Mouse (Mus musculus) thymus, postnatal 25 days (tissue): Measurements from ENCODE around the gene Lrrc4b.

Experiments
- DNase-seq: peaks from one replicate; pipeline ENCODE4 v3.0.0; 2022

Lrrc4b gene

GRCm38 (mm10) chr7:44437188-44437587, 8.4 kb downstream of the Lrrc4b start:
- no peak for DNase-seq

GRCm38 (mm10) chr7:44437933-44438332, 9.1 kb downstream of the Lrrc4b start:
- no peak for DNase-seq

- DNase-seq = no peak
Observed at GRCm38 (mm10) chr7:44439696-44440095, 10.9 kb downstream of the Lrrc4b start.

- no peak for DNase-seq
Observed at GRCm38 (mm10) chr7:44440479-44440878, 11.7 kb downstream of the Lrrc4b start.

- DNase-seq = no peak
Observed at GRCm38 (mm10) chr7:44441180-44441579, 12.4 kb downstream of the Lrrc4b start.

GRCm38 (mm10) chr7:44441648-44442109, 12.9 kb downstream of the Lrrc4b start:
- no peak for DNase-seq

GRCm38 (mm10) chr7:44442407-44442821, 13.6 kb downstream of the Lrrc4b start:
- DNase-seq = no peak

GRCm38 (mm10) chr7:44443268-44444173, 14.7 kb downstream of the Lrrc4b start:
- DNase-seq = no peak

- no peak for DNase-seq
Observed at GRCm38 (mm10) chr7:44444886-44445527, 16.2 kb downstream of the Lrrc4b start.

GRCm38 (mm10) chr7:44445528-44445923, 16.7 kb downstream of the Lrrc4b start:
- no peak for DNase-seq

- no peak for DNase-seq
Observed at GRCm38 (mm10) chr7:44446070-44446855, 17.4 kb downstream of the Lrrc4b start.

GRCm38 (mm10) chr7:44453256-44453655, 24.4 kb downstream of the Lrrc4b start:
- no peak for DNase-seq

GRCm38 (mm10) chr7:44456302-44456701, 27.5 kb downstream of the Lrrc4b start:
- DNase-seq = no peak

GRCm38 (mm10) chr7:44460067-44460466, 31.2 kb downstream of the Lrrc4b start:
- DNase-seq = no peak

- DNase-seq = no peak
Observed at GRCm38 (mm10) chr7:44460767-44461502, 32.1 kb downstream of the Lrrc4b start.

- DNase-seq = no peak
Observed at GRCm38 (mm10) chr7:44461503-44462217, 32.8 kb downstream of the Lrrc4b start.

- peak; percentile 40 for DNase-seq
Observed at GRCm38 (mm10) chr7:44462218-44463055, 33.6 kb downstream of the Lrrc4b start.

GRCm38 (mm10) chr7:44463056-44463425, 34.2 kb downstream of the Lrrc4b start:
- DNase-seq = no peak

GRCm38 (mm10) chr7:44463556-44464225, 34.9 kb downstream of the Lrrc4b start:
- DNase-seq = no peak

- no peak for DNase-seq
Observed at GRCm38 (mm10) chr7:44464511-44464910, 35.7 kb downstream of the Lrrc4b start.
